Mouse (Mus musculus): ENCODE measurements around the gene Abcg3. TPM values are rescaled to one million over a fixed set of nuclear protein-coding genes. Genes with fewer than 3 reads are reported as not detected.
"Not testable (repeated sequence)": the region's sequence is repeated elsewhere in the genome, so short reads cannot be mapped to it uniquely, and the experiment has no call there.

The Abcg3 gene
- total RNA-seq (2021) = not detected

DNA sequence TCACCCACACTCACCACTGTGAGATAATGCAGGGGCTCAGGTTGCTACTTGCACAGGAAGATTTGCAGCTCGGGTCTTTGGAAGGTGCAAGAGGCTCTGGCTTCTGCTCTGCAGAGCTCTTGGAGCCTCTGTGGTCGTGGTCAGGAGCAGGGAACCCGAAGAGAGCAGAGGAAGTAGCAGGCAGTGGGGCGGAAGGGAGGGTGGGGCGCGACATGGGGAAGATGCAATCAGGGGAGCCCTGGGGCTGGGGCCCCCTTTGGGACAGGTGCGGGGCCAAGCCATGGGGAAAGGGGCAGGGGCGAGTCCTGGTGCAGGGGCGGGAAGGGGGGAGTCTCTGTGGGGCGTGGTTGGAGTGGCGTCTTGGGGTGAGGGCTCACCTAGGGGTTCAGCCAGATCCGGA, at the start of gene Abcg3:
Abcg3 (minus strand) TSS at position 184 of the 400 bp plus-strand sequence.
- intact Hi-C loops (cut with DNase I) = no loop called here
- no peak for DNase-seq (ENCODE audit: low spot score in 2 of 2)

DNA sequence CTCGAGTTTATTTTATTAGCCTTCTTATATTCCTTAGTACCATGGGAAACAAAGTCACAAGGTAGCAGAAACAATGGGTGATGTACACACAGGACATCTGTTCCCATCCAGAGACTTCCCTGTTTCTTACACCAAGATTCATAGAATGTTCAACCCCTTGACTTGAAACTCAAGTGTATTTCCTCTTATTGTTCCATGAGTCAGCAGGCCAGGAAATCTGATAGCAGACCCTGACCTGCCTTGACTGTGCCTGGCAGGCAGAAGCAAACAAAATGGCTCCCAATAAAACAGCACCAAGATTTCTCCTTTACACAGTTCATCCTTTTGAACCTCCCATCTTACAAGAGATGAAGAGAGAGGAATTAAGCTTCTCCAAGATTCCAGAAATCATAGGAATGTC, 30.0 kb upstream of the Abcg3 start:
- intact Hi-C loops (cut with DNase I) = no loop called here
- DNase-seq (ENCODE audit: low spot score in 2 of 2) = no peak

DNA sequence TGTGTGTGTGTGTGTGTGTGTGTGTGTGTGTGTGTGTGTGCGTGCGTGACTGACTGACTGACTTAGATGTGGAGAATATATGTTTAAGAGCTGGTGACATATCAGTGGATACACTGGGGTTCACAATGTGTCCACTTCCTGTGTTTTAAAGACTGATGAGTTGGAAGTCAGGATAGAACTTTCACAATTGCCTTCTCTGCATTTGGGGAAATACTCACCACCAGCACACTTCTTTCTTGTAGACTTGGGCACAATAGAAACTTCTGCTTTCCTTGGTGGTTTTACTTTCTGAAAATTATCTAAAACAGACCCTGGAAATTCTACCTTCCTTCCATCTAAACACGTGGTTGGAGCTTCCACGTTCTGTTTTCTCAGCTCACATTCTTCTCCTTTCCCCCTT, 29.1 kb upstream of the Abcg3 start:
- no peak for DNase-seq (ENCODE audit: low spot score in 2 of 2)
- intact Hi-C loops (cut with DNase I) = no loop called here

DNA sequence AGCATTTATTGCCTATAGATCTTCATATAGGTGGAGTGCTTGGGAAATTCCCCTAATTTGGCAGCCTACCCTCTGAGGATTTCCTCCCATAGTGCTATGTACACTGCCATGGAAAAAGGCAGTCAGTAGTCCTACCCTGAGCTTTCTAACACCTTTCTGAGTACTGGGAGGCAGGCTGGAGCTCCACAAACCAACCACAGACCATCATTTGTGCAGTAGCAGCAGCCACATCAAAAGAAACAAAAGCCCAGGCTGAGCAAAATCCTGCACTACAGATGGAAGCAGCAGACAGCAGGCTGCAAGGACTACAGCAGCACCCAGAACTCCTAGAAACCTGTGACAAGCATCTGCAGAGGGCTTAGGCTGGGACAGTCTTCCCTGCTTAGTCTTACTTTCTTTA, 27.9 kb upstream of the Abcg3 start:
- intact Hi-C loops (cut with DNase I) = no loop called here
- no peak for DNase-seq (ENCODE audit: low spot score in 2 of 2)

DNA sequence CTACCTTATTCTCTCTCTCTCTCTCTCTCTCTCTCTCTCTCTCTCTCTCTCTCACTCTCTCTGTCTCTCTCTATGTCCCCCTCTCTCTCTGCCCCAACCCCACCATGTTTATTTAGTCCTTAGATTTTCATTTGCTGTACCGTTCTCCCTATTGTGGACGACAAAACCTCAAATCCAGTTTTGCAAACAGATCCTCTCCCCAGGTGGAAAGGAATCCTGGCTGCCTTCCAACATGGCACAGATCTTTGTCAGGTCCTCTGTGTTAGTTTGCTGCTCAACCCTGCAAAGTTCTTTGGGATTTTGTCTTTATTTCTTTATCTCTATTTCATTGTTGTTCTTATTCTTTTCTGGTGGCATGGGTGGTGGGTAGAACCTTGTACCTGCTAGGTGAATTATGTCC, 6.9 kb upstream of the Abcg3 start:
- intact Hi-C loops (cut with DNase I) = loop anchor here (5.0 kb wide), 1 partner anchor 333 kb away; no protein-coding TSS in a partner anchor
- DNase-seq (ENCODE audit: low spot score in 2 of 2) = no peak

DNA sequence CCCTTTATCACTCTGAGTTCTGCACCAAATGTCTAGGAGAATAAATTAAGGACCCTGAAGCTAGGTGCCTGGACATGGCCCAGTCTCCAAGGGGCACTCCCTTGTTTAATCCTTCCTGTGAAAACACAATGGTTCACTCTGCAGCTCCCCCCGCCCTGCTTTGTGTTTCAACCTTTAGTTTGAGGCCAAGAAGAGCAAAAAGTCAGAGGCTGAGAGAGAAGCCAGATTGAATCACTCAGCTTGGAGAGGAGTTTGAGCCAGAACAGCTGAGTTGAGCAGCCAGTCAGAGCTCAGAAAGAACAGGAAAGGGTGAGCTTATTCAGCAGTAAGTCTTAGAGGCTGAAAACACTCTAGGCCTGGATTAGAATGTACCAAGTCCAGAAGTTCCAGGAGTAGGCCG, 5.5 kb upstream of the Abcg3 start:
- DNase-seq (ENCODE audit: low spot score in 2 of 2) = no peak
- intact Hi-C loops (cut with DNase I) = loop anchor here (5.0 kb wide), 1 partner anchor 334 kb away; no protein-coding TSS in a partner anchor

DNA sequence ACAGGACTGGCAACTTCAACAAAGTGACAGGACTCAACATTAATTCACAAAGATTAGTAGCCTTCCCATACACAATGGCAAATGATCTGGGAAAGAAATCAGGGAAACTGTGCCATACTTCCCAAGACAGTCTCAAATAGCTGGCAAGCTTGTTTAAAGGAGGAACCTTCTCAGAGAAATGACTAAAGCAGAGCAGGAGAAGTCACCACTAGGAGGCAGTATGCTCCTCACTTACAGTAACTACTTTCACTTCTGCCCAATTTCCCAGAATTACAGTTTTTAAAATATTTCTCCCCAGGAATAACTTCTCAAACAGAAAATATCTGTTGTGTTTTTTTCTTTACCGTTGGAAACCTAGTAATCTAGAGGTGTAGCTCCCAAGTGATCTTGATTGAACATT, 4.2 kb upstream of the Abcg3 start:
- DNase-seq (ENCODE audit: low spot score in 2 of 2) = no peak
- intact Hi-C loops (cut with DNase I) = loop anchor here (5.0 kb wide), 1 partner anchor 336 kb away; no protein-coding TSS in a partner anchor

DNA sequence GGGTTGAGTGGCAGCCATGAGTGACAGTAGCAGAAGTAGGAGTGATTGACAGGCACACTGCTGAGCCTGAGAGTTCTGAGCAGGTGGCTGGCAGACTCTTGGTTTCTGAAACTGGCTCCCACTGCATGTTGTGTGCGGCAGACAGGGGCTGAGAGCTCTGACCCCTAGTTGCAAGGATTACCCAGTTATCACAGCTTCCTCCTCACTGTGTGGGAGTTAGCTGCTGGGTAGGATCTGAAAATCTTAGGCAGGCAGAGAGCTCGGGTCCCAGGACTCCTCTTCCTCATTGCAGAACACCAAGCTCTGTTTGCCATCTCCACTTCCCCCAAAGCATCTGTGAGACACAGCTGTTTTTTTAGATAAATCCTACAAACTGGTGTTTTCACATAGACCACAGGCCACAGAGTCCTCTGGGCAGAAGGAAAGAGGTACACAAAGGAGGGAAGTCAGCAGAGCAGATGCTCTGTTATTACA, 3.4 kb downstream of the Abcg3 start:
- no peak for DNase-seq (ENCODE audit: low spot score in 2 of 2)
- intact Hi-C loops (cut with DNase I) = no loop called here

DNA sequence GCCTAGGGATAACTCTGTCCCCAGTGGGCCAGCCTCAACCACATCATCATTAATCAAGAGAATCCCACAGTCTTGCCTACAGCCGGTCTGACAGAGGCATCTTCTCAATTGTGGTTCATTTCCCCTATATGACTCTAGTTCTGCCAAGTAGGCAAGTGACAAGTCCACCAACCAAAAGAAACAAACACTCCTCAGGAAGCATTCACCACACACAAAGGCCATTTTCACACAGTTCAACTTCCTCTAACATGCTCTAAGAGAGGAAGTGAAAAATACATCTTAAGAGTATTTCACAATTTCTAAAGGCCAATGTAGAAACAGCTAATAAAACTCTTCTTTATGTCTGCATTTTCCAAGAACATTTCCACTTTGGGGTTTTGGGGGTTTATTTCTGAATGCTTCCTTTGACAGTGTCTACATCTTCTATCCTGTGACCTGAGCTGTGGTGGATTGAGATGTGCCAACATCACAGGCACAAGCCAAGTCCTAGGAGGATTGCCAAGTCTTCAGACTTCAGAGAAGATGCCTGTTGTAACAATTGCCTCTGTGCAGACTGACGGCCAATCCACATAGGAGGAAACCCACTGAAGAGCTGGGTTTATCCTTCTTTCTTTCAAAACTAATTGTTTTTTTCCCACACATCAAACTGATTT, 24.3 kb downstream of the Abcg3 start:
- intact Hi-C loops (cut with DNase I) = no loop called here
- DNase-seq (ENCODE audit: low spot score in 2 of 2) = no peak

DNA sequence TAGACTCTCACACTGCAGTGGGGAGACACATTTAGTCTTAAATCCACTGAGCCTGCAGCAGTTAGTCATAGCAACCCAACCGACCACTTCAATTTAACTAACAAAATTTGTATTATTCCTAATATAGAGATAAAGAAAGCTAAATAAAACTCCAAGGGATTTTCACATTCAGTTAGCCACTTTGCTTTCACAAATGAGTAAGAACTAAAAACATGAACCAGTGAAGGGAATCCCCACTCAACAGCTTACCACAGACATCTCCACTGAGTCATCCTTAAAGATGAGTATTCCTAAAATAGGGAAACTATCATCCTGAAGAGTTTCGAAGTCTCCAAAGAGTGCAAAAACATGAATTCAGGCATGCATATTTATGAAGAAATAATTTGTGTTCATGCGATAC, 27.3 kb downstream of the Abcg3 start:
- DNase-seq (ENCODE audit: low spot score in 2 of 2) = no peak
- intact Hi-C loops (cut with DNase I) = no loop called here

DNA sequence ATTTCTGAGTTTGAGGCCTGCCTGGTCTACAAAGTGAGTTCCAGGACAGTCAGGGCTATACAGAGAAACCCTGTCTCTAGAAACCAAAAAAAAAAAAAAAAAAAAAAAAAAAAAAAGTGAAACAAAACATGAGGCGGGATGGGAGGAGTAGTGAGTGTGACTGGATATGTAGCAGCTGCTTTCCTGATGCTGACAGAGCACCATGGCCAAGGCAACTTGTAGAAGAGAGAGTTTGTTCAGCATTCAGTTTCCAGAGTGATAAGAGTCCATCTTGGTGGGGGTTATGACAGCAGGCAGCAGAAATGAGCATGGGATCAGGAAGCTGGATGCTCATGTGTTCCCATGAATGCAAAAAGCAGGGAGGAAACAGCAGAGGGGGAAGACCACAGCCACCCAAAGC, 35.6 kb downstream of the Abcg3 start:
- intact Hi-C loops (cut with DNase I) = no loop called here
- no peak for DNase-seq (ENCODE audit: low spot score in 2 of 2)

DNA sequence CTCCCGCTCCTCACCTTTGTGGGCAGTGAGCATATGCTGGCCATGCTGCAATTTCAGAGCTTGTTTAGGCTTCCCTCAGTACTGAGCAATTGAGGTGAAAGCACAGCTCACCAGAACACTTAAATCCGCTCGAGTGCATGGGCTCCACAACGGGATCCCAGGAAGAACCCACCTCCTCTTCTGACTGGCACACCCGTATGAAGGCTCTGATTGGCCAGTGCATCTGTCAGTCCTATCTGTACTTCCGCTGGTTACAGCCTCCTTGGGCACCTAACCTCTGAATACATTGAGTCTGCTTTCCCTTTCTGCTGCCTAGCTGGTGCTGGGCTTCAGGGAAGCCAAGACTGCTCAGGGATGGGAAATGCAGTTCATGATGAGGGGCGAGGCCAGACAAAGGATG, 48.4 kb downstream of the Abcg3 start:
- intact Hi-C loops (cut with DNase I) = no loop called here
- no peak for DNase-seq (ENCODE audit: low spot score in 2 of 2)

DNA sequence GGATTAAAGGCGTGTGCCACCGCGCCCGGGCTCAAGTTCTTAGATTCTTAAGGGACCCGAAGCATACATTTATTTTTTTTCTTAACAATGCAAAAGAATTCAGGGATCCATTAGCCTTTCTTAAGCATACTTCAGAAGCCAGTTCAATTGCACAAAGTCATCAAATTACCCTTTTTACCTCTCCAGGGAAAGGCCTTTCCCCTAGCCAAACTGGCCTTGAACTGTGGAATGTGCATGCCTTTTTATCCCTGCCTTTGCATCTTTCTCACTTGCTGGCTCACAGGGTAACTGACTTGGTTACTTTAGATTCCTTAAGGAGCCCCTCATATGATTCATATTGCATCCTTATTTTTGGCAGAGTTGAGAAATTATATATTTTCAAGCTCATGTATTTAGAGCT, 76.0 kb downstream of the Abcg3 start:
- intact Hi-C loops (cut with DNase I); DNase-seq (ENCODE audit: low spot score in 2 of 2): not testable (repeated sequence)

Other genes with a start within 250 kb of the Abcg3 start
- 1 to 10 TPM; 3.5 to 4.8 TPM for gene Zfp951, start 122.6 kb downstream of the Abcg3 start, total RNA-seq (2021)
- gene Gbp9, start 156.8 kb upstream of the Abcg3 start, total RNA-seq (2021) = 1 to 10 TPM; 2.8 to 2.9 TPM
- under 1 TPM in 1 of 2 experiments, not detected in 1; 0.20 TPM for gene Gbp8, start 156.8 kb upstream of the Abcg3 start, total RNA-seq (2021)
- gene Gbp4, start 156.9 kb upstream of the Abcg3 start, total RNA-seq (2021) = 1 to 10 TPM; 1.1 to 2.2 TPM